In genomic region chr1:65847005-65847404, GRCm38 (mm10) we compare ENCODE assay signal across 27 mouse cellular contexts.
DNase-seq lines count a peak whose midpoint lies in the region; ATAC-seq lines count a peak whose summit lies in the region.
"Had no signal": no experiment of that assay in that cellular context is flagged by ENCODE, and none has a peak within 500 bp of the region (broad histone marks: within the 10 kb centered on the region; RNA-seq: fewer than 3 reads in every experiment).

No protein-coding gene starts in this region.

- no peaks in the 10 kb centered on the region for H3K9me3 ChIP-seq in heart, embryonic 13.5 days
- H3K9me3 ChIP-seq: embryonic facial prominence, embryonic 15.5 days; liver, embryonic 13.5 days had no signal

- H3K4me2 ChIP-seq in heart, embryonic 13.5 days = no peak overlapping the region
- H3K4me2 ChIP-seq: embryonic facial prominence, embryonic 15.5 days; hindbrain, embryonic 14.5 days; liver, embryonic 13.5 days; midbrain, embryonic 11.5 days had no signal

- H3K27me3 ChIP-seq in heart, embryonic 13.5 days (replicated peaks) = no peaks in the 10 kb centered on the region
- H3K27me3 ChIP-seq: embryonic facial prominence, embryonic 15.5 days; liver, embryonic 13.5 days had no signal

- WGBS in heart, embryonic 13.5 days = 33% methylated on average over 2 of the region's 2 CpGs

- H3K36me3 ChIP-seq in heart, embryonic 13.5 days = no peaks in the 10 kb centered on the region
- H3K36me3 ChIP-seq: embryonic facial prominence, embryonic 15.5 days; liver, embryonic 13.5 days had no signal

- no peak overlapping the region for H3K9ac ChIP-seq in heart, embryonic 13.5 days
- H3K9ac ChIP-seq: embryonic facial prominence, embryonic 15.5 days; hindbrain, embryonic 14.5 days; liver, embryonic 13.5 days had no signal

- no peaks in the 10 kb centered on the region for H3K4me1 ChIP-seq in heart, embryonic 13.5 days
- H3K4me1 ChIP-seq: embryonic facial prominence, embryonic 15.5 days; liver, embryonic 13.5 days had no signal

- ATAC-seq in cerebellum, adult (ENCODE audit: insufficient number of reproducible peaks, low FRiP score, low TSS enrichment) = peak; percentile 52; the same call in 1 of the 2 replicates
- ATAC-seq in heart, embryonic 13.5 days (ENCODE audit: extremely low read depth, insufficient number of reproducible peaks, low FRiP score, low TSS enrichment) = no peak
- no peak for ATAC-seq in erythroid progenitor cell, adult 5-6 weeks (replicated peaks; ENCODE audit: low FRiP score, poor library complexity, severe bottlenecking)
- ATAC-seq: CD4-positive, CD25-positive, alpha-beta regulatory T cell, adult 4 months; forebrain, embryonic 16.5 days; inflammation-experienced regulatory T-cells, adult 6 months had no signal

- DNase-seq in cerebellum, adult 9-11 months = no peak
- DNase-seq in 3T3-L1 (ENCODE audit: low read depth, low spot score) = peak; percentile 17
- DNase-seq in heart, postnatal 4 days = peak; percentile 8
- DNase-seq in embryo, embryonic 10.5 days (ENCODE audit: low spot score) = no peak
- DNase-seq: adrenal gland, postnatal 36 days; cerebellum, adult 18-20 months; cerebellum, postnatal 25 days; embryo, embryonic 11 days; gastrocnemius, postnatal 14 days; kidney, adult 18-20 months; layer of hippocampus, adult 9-11 months; liver, embryonic 13.5 days; lung, adult 2 months; lung, postnatal 14 days; spleen, adult 18-20 months; thymus, postnatal 36 days had no signal

- peak overlapping the region; percentile 71 for H3K27ac ChIP-seq in heart, embryonic 13.5 days (replicated peaks)
- H3K27ac ChIP-seq: embryonic facial prominence, embryonic 15.5 days; hindbrain, embryonic 14.5 days; kidney, postnatal 0 days; left cerebral cortex, adult 2 months; liver, embryonic 13.5 days had no signal

- no peak overlapping the region for H3K4me3 ChIP-seq in heart, embryonic 13.5 days
- H3K4me3 ChIP-seq: embryonic facial prominence, embryonic 15.5 days; left cerebral cortex, adult 2 months; liver, embryonic 13.5 days had no signal

Comparison
In these comparisons a context has a peak if more than half of its experiments do, and no peak if none do; other contexts are left out.
1. DNase-seq: peak in 3T3-L1 (single experiment) and heart, postnatal 4 days (single experiment); none in cerebellum, adult 9-11 months (single experiment) and embryo, embryonic 10.5 days (single experiment).